Mouse (Mus musculus): Measurements from ENCODE around the gene Mettl8.

The Mettl8 gene

DNA sequence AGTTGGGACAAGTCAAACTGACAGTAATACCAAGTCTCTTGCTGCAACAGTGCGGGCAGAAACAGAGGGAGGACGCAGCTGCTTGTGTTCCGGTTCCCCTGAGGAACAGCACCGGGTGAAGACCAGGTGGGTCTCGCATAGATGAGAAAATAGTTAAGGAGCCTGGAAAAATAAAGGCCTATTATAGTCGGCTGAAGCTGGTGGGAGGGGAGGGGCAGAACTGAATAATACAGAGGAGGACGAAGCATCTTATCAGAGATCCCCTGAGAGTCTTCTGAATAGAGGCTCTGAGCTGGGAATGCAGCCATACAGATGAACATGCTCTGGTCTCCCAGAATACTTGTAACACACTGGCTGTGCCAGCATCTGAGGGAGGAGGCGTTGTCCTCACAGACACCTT is 21.4 kb downstream of the Mettl8 start:
- no peak for DNase-seq (ENCODE audit: inconsistent ontology term)

- no peak for DNase-seq (ENCODE audit: inconsistent ontology term)
Measured at GRCm38 (mm10) chr2:71033014-71033413, 22.4 kb downstream of the Mettl8 start.

GRCm38 (mm10) chr2:71031973-71032794 is 23.2 kb downstream of the Mettl8 start:
- no peak for DNase-seq (ENCODE audit: inconsistent ontology term)

DNA sequence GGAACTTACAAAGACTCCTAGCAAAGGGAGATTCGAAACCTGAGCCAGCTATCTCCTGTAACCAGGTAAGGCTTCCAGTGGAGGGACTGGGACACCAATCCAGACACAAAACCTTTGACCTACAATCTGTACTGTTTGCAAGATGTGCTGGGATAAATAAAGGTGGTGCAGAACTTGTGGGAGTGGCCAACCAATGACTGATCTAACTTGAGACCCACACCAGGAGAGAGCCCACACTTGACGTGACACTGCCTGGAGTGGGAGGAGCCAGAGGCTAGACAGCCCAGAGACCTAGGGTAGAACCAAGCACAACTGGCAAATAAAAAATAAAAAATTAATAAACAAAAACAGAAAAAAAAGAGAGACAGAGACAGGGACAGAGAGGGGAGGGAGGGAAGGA is 24.7 kb downstream of the Mettl8 start:
- DNase-seq (ENCODE audit: inconsistent ontology term): no peak

DNA sequence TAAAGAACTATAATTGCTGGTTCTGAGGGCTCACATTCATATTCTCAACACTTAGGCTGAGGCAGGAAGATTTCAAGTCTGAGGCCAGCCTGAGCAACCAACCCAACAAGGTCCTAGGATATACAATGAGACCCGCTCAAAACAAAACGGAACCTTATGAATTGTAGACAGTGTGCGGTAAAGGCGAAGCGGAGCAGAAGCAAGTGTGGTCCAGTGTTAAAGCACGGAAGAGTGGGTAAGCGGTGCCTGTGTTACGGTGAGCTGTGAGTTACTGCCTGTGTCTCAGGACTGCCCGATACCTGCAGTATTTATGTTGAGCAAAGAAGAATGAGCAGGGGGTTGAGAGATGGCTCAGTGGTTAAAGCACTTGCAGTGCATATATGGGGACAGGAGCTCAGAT is 27.8 kb downstream of the Mettl8 start:
- no peak for DNase-seq (ENCODE audit: inconsistent ontology term)

- DNase-seq (ENCODE audit: inconsistent ontology term): peak; percentile 42
Measured at GRCm38 (mm10) chr2:71026787-71027186, 28.6 kb downstream of the Mettl8 start.

DNA sequence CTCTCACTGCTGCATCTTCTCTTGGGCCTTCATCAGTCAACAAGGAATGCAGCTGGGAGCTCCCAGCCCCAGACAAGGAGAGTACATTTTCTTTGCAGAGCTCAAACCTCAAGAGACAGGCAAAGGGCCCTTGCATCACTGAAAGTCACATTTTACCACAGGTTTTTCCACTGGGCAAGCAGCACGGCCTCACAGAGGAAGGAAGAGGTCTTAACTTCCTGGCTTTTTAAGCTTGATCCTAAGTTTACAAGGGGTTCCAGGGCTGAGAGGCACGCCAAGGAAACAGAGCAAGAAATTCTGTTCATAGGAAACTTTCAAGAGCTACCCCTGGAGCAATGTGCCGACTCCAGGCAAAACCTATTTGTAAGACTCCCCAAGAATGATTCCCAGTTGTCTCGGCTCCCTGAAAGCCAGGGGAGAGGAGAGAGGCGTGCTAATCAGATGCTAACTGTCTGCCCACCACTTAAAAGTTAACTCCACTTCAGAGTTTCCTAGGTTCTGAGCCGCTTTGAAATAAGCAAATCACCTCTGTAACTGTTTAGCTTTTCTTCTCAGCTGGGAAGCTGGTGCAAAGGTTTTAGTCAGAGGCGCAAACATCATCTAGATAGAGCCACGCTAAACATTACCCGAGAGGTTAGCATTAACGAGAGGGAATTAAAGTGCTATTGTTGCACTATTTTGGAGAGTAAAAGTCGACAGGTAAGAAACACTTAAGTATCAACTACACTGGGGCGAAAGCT is 29.6 kb downstream of the Mettl8 start:
- no peak for DNase-seq (ENCODE audit: inconsistent ontology term)

DNA sequence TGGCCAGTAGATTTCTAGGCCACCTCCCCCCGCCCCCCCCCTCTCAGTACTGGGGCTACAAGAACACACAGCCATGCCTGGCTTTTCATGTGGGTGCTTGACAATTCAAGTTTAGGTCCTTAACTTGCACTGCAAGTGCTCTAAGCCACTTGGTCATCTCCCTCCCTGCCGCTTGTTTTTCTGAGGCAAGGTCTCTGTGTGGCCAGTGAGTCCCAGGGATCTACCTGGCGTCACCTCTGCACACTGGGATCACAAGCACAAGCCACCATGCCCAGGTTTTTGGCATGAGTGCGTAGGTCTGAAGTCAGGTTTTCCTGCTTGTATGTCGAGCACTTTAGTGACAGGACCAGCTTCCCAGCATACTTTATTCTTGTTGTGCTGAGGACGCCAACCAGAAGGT is 31.4 kb downstream of the Mettl8 start:
- no peak for DNase-seq (ENCODE audit: inconsistent ontology term)

DNA sequence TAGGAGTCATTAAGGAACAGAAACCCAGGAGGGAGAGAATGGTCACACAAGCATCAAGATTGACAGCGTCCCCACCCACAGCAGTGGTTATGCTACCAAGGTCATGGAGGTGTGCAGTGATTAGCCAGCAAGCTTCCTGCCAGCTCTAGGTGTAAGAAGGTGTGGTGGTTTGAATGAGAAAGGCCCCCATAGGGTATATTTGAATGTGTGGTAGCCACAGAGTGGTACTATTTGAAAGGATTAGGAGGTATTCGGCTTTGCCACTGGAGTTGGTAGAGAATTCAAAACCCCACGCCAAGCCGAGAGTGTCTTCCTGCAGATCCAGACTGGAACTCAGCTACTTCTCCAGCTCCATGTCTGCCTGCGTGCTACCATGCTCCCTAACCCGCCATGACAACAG is 32.4 kb downstream of the Mettl8 start:
- no peak for DNase-seq (ENCODE audit: inconsistent ontology term)

- DNase-seq (ENCODE audit: inconsistent ontology term): no peak
Measured at GRCm38 (mm10) chr2:71020674-71021073, 34.7 kb downstream of the Mettl8 start.

DNA sequence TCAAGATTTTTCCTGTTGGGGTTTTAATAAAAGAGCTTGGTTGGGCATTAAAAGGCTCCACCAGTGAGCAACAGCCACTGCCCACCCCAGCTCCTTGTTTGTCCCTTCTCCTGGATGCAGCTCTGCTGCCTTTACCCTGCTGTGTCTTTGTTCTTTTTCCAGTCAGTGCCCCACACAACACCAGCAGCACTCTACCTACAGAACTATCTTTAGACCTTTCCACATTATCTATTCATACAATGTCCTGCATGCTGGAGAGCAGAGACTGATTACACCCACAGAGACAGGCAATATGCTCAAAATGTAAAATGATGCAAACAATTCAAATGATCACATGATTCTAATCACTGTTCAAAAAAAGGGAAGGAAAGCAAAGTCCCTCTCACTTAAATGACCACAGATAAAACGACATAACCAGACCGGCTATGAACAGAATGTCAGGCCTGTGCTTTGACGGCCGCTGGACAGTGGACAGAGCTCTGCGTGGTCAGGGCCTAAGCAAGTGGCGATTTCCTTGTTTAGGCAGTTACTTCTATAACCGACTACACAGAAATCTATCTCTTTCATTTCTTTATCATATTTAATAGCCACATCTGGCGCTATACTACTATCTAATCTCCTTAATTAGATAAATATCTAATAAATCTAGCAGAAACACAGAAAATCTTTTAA is 35.5 kb downstream of the Mettl8 start:
- peak; percentile 8 for DNase-seq (ENCODE audit: inconsistent ontology term)

DNA sequence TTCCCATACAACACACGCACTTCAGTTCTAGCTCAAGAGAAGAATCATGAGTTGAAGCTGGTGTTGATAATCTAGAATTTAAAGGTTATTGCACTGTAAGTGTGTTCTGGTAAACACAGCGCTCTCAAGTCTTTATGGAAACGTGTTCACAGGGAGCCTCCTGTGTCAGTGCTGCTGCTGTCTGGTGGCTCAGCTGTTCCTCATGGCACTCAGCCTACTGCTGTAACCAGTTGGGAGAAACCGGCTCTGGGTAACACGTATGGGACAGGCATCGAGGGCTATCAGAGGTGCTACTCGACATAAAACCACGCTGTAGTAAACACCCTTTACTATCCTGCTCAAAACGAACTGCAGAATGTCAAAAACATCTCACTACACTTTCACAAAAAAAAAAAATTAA is 36.1 kb downstream of the Mettl8 start:
- DNase-seq (ENCODE audit: inconsistent ontology term): no peak

DNA sequence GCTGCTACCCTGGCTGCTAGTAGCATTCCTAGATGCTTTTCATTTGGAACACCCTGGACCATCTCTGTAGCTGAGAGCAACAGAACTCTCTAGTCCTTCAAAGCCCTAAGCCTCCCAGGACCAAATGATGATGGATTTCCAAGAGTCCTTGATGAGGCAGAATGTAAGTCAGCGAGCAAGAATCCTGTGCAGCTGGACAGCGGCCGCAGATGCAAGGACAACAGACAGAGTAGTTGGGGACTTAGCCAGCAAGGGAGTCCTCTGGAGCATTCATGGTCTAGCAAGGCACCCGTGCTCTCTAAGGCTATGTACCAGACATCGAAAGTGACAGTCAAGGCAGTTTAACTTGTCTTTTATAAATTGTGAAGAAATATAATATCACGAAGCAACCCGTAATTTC is 41.9 kb downstream of the Mettl8 start:
- DNase-seq (ENCODE audit: inconsistent ontology term): no peak

- no peak for DNase-seq (ENCODE audit: inconsistent ontology term)
Measured at GRCm38 (mm10) chr2:71011816-71012215, 43.6 kb downstream of the Mettl8 start.

DNA sequence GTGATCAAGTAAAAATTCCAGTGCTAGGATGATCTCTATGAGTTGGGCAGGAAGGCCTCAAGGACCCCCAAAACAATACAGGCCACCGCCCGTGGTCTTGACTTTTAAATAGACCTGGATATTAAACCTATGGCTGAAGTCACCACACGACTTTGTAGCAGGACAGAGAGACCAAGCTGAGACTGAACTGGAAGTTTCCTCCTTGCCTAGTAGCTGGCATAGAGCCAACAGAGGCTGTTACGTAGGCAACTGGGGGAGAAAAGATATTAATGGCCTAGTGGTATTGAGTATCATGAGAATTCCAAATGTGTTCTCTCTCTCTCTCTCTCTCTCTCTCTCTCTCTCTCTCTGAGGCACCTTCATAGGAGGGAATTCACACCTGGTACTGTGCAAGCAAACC is 51.0 kb downstream of the Mettl8 start:
- no peak for DNase-seq (ENCODE audit: inconsistent ontology term)

- DNase-seq (ENCODE audit: inconsistent ontology term): no peak
Measured at GRCm38 (mm10) chr2:71002509-71002908, 52.9 kb downstream of the Mettl8 start.

- no peak for DNase-seq (ENCODE audit: inconsistent ontology term)
Measured at GRCm38 (mm10) chr2:70998771-70999170, 56.6 kb downstream of the Mettl8 start.

DNA sequence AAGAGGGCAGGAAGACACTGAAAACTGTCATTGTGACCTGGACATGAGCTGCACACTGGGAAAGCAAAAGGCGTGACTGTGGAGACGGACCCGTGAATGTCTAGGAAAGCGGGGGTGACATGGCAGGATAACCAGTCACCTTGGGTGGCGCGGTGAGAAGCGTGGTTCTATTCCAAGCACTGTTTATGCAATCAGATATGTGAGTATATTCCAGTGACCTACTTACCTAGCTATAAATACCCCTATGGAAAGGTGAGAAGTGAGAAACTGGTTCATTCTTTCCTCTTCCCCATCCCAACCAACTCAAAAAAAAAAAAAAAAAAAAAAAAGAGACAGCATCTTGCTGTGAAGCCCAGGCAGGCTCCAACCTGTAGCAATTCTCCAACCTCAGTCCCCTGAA is 58.9 kb downstream of the Mettl8 start:
- DNase-seq (ENCODE audit: inconsistent ontology term): no peak

- no peak for DNase-seq (ENCODE audit: inconsistent ontology term)
Measured at GRCm38 (mm10) chr2:70995900-70996299, 59.5 kb downstream of the Mettl8 start.

DNA sequence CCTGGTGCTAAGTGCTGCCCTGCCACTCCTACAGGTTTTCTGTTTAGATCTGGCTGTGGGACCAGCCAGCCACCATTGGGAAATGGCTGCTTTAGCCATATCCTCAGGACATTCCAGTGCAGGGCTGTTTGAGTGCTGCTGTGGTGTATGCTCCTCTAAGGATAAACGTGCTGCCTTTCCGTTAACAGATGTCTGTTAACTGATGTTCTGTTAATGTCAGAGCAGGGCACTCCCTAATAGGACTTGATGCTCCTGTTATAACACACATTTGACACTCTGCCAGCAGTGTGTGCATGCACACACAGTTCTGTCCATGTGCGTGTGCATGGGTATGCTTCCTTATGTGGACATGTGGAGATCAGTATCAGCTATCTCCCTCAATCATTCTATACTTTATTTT is 61.6 kb downstream of the Mettl8 start:
- DNase-seq (ENCODE audit: inconsistent ontology term): no peak

- no peak for DNase-seq (ENCODE audit: inconsistent ontology term)
Measured at GRCm38 (mm10) chr2:70992715-70993114, 62.7 kb downstream of the Mettl8 start.

GRCm38 (mm10) chr2:70990196-70990595 is 65.2 kb downstream of the Mettl8 start:
- DNase-seq (ENCODE audit: inconsistent ontology term): peak; percentile 85

Data from Muller cell, postnatal 12 days (primary cell).